Mouse (Mus musculus) stomach, embryonic 15.5 days (tissue): ENCODE measurements at regions not wholly inside any gene's neighbourhood (a gene's known extent, or its start where the extent isn't known, plus 50 kb on each side); places are given as distances from the start of the nearest gene placed in this dataset.

Experiments
- ATAC-seq: fragments of 200-750 bp; cut with Nextera tagmentation; 2 replicates; pipeline ENCODE4 v1.8.0; 2017; ENCODE audit warnings: low read depth, moderate number of reproducible peaks, moderate TSS enrichment; ENCODE audit not compliant: insufficient read depth, low FRiP score
- H3K27ac ChIP-seq: fragments of 300-500 bp; sonication (generic); 2 replicates; pipeline ENCODE4 v1.5.1; 2015; ENCODE audit warnings: mild to moderate bottlenecking, inconsistent platforms
- H3K27me3 ChIP-seq: fragments of 300-500 bp; sonication (generic); replicated peaks from 2 replicates; pipeline ENCODE4 v1.6.1; 2015; ENCODE audit warnings: inconsistent platforms
- H3K36me3 ChIP-seq: fragments of 300-500 bp; sonication (generic); 2 replicates; pipeline ENCODE4 v1.6.1; 2015; ENCODE audit warnings: inconsistent platforms
- H3K4me1 ChIP-seq: fragments of 300-500 bp; sonication (generic); 2 replicates; pipeline ENCODE4 v1.6.1; 2015; ENCODE audit warnings: inconsistent platforms
- H3K4me2 ChIP-seq: fragments of 300-500 bp; sonication (generic); 2 replicates; pipeline ENCODE4 v1.6.1; 2015; ENCODE audit warnings: mild to moderate bottlenecking, inconsistent platforms
- H3K4me3 ChIP-seq: fragments of 300-500 bp; sonication (generic); replicated peaks from 2 replicates; pipeline ENCODE4 v1.5.1; 2015; ENCODE audit warnings: inconsistent platforms
- H3K9ac ChIP-seq: fragments of 300-500 bp; sonication (generic); 2 replicates; pipeline ENCODE4 v1.6.1; 2015; ENCODE audit warnings: inconsistent platforms
- H3K9me3 ChIP-seq: fragments of 300-500 bp; sonication (generic); 2 replicates; pipeline ENCODE4 v1.6.1; 2016; ENCODE audit warnings: inconsistent platforms
- WGBS: fragments of 180-500 bp; shearing (Covaris S2); methylation state at CpG from one replicate; pipeline ENCODE4 v1.1.7; 2015; 5-methylcytosine and 5-hydroxymethylcytosine counted together

- no peak overlapping the region for H3K4me3 ChIP-seq
- H3K27ac ChIP-seq = no peak overlapping the region
- no peaks in the 10 kb centered on the region for H3K9me3 ChIP-seq
- no peak overlapping the region for H3K9ac ChIP-seq
- H3K4me1 ChIP-seq = no peaks in the 10 kb centered on the region
- 60% methylated on average over 10 of the region's 10 CpGs for WGBS
- H3K36me3 ChIP-seq = no peaks in the 10 kb centered on the region
- no peaks in the 10 kb centered on the region for H3K27me3 ChIP-seq
- H3K4me2 ChIP-seq = no peak overlapping the region
- ATAC-seq = no peak
These were observed 134.0 kb downstream of the Zfp281 start for GRCm38 (mm10) chr1:136758730-136759129.

GRCm38 (mm10) chr1:136759164-136759563, 134.5 kb downstream of the Zfp281 start:
- no peaks in the 10 kb centered on the region for H3K36me3 ChIP-seq
- H3K27ac ChIP-seq = no peak overlapping the region
- 72% methylated on average over 4 of the region's 4 CpGs for WGBS
- ATAC-seq = no peak
- H3K9ac ChIP-seq = no peak overlapping the region
- no peak overlapping the region for H3K4me2 ChIP-seq
- H3K4me1 ChIP-seq = no peaks in the 10 kb centered on the region
- H3K4me3 ChIP-seq = no peak overlapping the region
- H3K9me3 ChIP-seq = no peaks in the 10 kb centered on the region
- H3K27me3 ChIP-seq = no peaks in the 10 kb centered on the region

GRCm38 (mm10) chr1:136761467-136761866, 136.8 kb downstream of the Zfp281 start:
- no peaks in the 10 kb centered on the region for H3K9me3 ChIP-seq
- ATAC-seq = no peak
- H3K4me2 ChIP-seq = no peak overlapping the region
- no peaks in the 10 kb centered on the region for H3K27me3 ChIP-seq
- 80% methylated on average over 4 of the region's 4 CpGs for WGBS
- H3K27ac ChIP-seq = no peak overlapping the region
- H3K4me1 ChIP-seq = no peaks in the 10 kb centered on the region
- H3K4me3 ChIP-seq = no peak overlapping the region
- H3K36me3 ChIP-seq = no peaks in the 10 kb centered on the region
- no peak overlapping the region for H3K9ac ChIP-seq

- WGBS = 4% methylated on average over 10 of the region's 10 CpGs
- Histone ChIP-seq H3K27ac (peak overlapping the region; percentile 33; the same call in 1 of the 2 replicates), H3K4me2 (peak overlapping the region; percentile 44), H3K4me1 (peaks cover 8% of the 10 kb centered on the region), H3K4me3 (no peak overlapping the region), H3K9me3 (no peaks in the 10 kb centered on the region), H3K27me3 (no peaks in the 10 kb centered on the region), H3K9ac (no peak overlapping the region), H3K36me3 (no peaks in the 10 kb centered on the region)
- ATAC-seq = peak; percentile 72
These were observed 144.3 kb downstream of the Zfp281 start for GRCm38 (mm10) chr1:136768969-136769401.

GRCm38 (mm10) chr1:136773743-136774142, 149.0 kb downstream of the Zfp281 start:
- no peak overlapping the region for H3K9ac ChIP-seq
- H3K9me3 ChIP-seq = no peaks in the 10 kb centered on the region
- no peak overlapping the region for H3K4me2 ChIP-seq
- no peak overlapping the region for H3K27ac ChIP-seq
- H3K4me1 ChIP-seq = peaks cover 6% of the 10 kb centered on the region
- WGBS = 88% methylated on average over 6 of the region's 6 CpGs
- no peaks in the 10 kb centered on the region for H3K27me3 ChIP-seq
- H3K36me3 ChIP-seq = no peaks in the 10 kb centered on the region
- no peak overlapping the region for H3K4me3 ChIP-seq
- ATAC-seq = no peak

GRCm38 (mm10) chr1:136776211-136776610, 151.5 kb downstream of the Zfp281 start:
- Histone ChIP-seq H3K27me3 (no peaks in the 10 kb centered on the region), H3K4me2 (no peak overlapping the region), H3K9ac (no peak overlapping the region), H3K36me3 (no peaks in the 10 kb centered on the region), H3K4me1 (0 out of 2 replicates have a peak, but pooled peaks cover under 1% of the 10 kb centered on the region), H3K27ac (no peak overlapping the region), H3K4me3 (no peak overlapping the region), H3K9me3 (no peaks in the 10 kb centered on the region)
- 71% methylated on average over 17 of the region's 17 CpGs for WGBS
- no peak for ATAC-seq

- H3K27ac ChIP-seq = no peak overlapping the region
- no peaks in the 10 kb centered on the region for H3K36me3 ChIP-seq
- H3K27me3 ChIP-seq = no peaks in the 10 kb centered on the region
- WGBS = 58% methylated on average over 20 of the region's 20 CpGs
- peaks cover 7% of the 10 kb centered on the region; the same call in 1 of the 2 replicates for H3K4me1 ChIP-seq
- H3K4me2 ChIP-seq = no peak overlapping the region
- H3K9me3 ChIP-seq = no peaks in the 10 kb centered on the region
- no peak for ATAC-seq
- H3K4me3 ChIP-seq = no peak overlapping the region
- H3K9ac ChIP-seq = no peak overlapping the region
These were observed 152.7 kb downstream of the Zfp281 start for GRCm38 (mm10) chr1:136777263-136777980.

- Histone ChIP-seq H3K4me1 (peaks cover 11% of the 10 kb centered on the region; the same call in 1 of the 2 replicates), H3K27ac (no peak overlapping the region), H3K4me3 (no peak overlapping the region), H3K27me3 (no peaks in the 10 kb centered on the region), H3K4me2 (no peak overlapping the region), H3K9ac (no peak overlapping the region), H3K36me3 (no peaks in the 10 kb centered on the region), H3K9me3 (no peaks in the 10 kb centered on the region)
- ATAC-seq = no peak
- 89% methylated on average over 8 of the region's 8 CpGs for WGBS
These were observed 154.7 kb downstream of the Zfp281 start for GRCm38 (mm10) chr1:136779384-136779783.

- peaks cover 11% of the 10 kb centered on the region; the same call in 1 of the 2 replicates for H3K4me1 ChIP-seq
- H3K9me3 ChIP-seq = no peaks in the 10 kb centered on the region
- H3K27me3 ChIP-seq = no peaks in the 10 kb centered on the region
- H3K4me2 ChIP-seq = peak overlapping the region; percentile 44
- peak overlapping the region; percentile 36 for H3K27ac ChIP-seq
- H3K4me3 ChIP-seq = peak overlapping the region; percentile 28
- 22% methylated on average over 18 of the region's 18 CpGs for WGBS
- ATAC-seq = no peak; the same call in 1 of the 2 replicates
- H3K36me3 ChIP-seq = no peaks in the 10 kb centered on the region
- H3K9ac ChIP-seq = no peak overlapping the region
These were observed 156.9 kb downstream of the Zfp281 start for GRCm38 (mm10) chr1:136781561-136782025.

- H3K4me2 ChIP-seq = peak overlapping the region; percentile 44
- H3K4me1 ChIP-seq = peaks cover 11% of the 10 kb centered on the region; the same call in 1 of the 2 replicates
- 11% methylated on average over 10 of the region's 10 CpGs for WGBS
- H3K27me3 ChIP-seq = no peaks in the 10 kb centered on the region
- no peaks in the 10 kb centered on the region for H3K36me3 ChIP-seq
- peak overlapping the region; percentile 18; the same call in 1 of the 2 replicates for H3K27ac ChIP-seq
- no peak overlapping the region for H3K9ac ChIP-seq
- H3K9me3 ChIP-seq = no peaks in the 10 kb centered on the region
- H3K4me3 ChIP-seq = peak overlapping the region; percentile 28; the same call in 1 of the 2 replicates
- ATAC-seq = no peak
These were observed 157.6 kb downstream of the Zfp281 start for GRCm38 (mm10) chr1:136782261-136782660.

GRCm38 (mm10) chr1:136784178-136784577, 159.5 kb downstream of the Zfp281 start:
- no peak for ATAC-seq
- H3K4me1 ChIP-seq = peaks cover 11% of the 10 kb centered on the region; the same call in 1 of the 2 replicates
- no peak overlapping the region for H3K4me3 ChIP-seq

GRCm38 (mm10) chr1:136788979-136789513, 164.3 kb downstream of the Zfp281 start:
- no peak overlapping the region for H3K9ac ChIP-seq
- H3K27me3 ChIP-seq = no peaks in the 10 kb centered on the region
- H3K4me3 ChIP-seq = no peak overlapping the region
- no peaks in the 10 kb centered on the region for H3K9me3 ChIP-seq
- no peak overlapping the region for H3K27ac ChIP-seq
- no peak for ATAC-seq
- H3K4me2 ChIP-seq = peak overlapping the region; percentile 25; the same call in 1 of the 2 replicates
- no peaks in the 10 kb centered on the region for H3K4me1 ChIP-seq
- WGBS = 71% methylated on average over 30 of the region's 30 CpGs
- no peaks in the 10 kb centered on the region for H3K36me3 ChIP-seq

More at GRCm38 (mm10) chr1:136784178-136784577, 159.5 kb downstream of the Zfp281 start:
- Histone ChIP-seq H3K27me3 (no peaks in the 10 kb centered on the region), H3K27ac (no peak overlapping the region), H3K4me2 (no peak overlapping the region), H3K36me3 (no peaks in the 10 kb centered on the region), H3K9me3 (no peaks in the 10 kb centered on the region), H3K9ac (no peak overlapping the region)
- WGBS = 31% methylated on average over 9 of the region's 9 CpGs
